Mouse (Mus musculus): ENCODE data around the gene Creb3l2. TPM values are rescaled to one million over a fixed set of nuclear protein-coding genes. Genes with fewer than 3 reads are reported as not detected.
A peak's percentile ranks its signal among the peaks of the same experiment; 100 is the strongest.
"Not testable (repeated sequence)": the region's sequence is repeated elsewhere in the genome, so short reads cannot be mapped to it uniquely, and the experiment has no call there.

The Creb3l2 gene
- total RNA-seq, 2 experiments from 2014 or later = 9.3 to 9.4 TPM

DNA sequence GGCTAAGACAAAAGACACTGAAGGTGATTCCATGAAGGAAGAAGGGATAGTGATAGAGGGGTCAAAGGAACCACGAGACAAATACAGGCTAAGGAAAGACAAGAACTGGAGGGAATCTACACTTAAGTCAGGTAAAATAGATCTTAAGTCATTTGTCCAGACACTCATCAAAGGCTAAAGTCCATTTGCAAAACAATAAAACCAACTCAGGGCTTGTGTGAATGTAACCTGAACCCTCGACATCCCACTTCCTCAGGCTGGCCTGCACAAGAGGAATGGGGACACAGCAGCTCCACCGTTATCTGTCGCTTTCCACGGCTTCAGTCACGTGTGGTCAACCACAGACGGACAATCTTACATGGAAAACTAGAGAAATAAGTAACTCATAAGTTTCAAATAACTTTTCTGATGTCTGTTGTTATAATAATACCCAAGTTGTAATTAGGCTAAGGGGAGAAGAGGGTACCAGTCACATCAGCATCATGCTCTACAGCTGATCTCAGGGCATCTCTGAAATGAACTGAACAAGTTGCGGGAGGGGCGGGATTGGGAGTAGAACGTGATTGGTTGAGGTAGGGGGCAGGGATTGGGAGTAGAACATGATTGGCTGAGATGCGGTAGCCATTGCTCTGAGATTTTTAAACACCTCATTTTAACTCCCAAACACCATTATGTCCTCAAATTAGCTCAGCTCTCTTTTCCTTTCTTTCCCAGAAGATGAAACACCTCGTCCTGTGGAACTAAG lies 63.9 kb downstream of the Creb3l2 start:
- DNase-seq (ENCODE audit: low spot score in 2 of 2) = no peak

DNA sequence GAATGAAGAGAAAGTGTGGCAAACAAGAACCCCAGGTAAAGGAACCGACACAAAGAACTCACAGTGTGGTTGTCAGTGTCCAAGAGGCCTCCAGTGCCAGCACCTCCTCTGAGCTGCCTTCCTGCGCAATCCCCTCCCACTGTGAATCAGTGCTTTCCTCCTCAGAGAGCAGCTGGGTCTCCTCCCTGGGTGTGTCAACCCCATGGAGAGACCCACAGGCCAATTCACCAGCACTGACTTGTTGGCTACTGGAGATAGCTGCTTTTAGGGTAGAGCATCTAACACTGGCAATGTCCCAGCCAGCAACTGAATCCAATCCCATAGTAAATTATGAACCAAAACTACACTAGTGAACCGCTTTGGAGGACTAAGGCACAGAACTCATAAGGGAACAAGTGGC lies 64.6 kb downstream of the Creb3l2 start:
- DNase-seq (ENCODE audit: low spot score in 2 of 2) = not testable (repeated sequence)

DNA sequence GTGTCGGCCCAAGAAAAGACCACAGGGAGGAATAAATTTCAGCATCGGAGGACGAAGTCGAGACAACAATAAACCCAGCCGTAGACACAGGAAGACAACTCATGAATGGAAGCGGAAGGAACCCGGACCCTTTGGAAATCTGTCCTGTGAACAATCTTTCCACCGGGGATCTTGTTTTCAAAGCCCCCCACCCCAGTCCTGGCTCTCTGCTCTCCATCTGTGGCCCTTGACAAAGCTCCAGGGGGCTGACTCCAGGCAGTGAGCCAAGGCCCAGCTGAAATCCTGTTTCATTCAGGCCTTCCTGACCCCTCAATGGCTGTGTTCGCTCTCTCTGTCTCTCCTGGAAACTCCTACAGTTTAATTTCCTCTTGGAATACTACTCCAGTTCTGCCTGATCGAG lies 66.5 kb downstream of the Creb3l2 start:
- DNase-seq (ENCODE audit: low spot score in 2 of 2) = no peak

DNA sequence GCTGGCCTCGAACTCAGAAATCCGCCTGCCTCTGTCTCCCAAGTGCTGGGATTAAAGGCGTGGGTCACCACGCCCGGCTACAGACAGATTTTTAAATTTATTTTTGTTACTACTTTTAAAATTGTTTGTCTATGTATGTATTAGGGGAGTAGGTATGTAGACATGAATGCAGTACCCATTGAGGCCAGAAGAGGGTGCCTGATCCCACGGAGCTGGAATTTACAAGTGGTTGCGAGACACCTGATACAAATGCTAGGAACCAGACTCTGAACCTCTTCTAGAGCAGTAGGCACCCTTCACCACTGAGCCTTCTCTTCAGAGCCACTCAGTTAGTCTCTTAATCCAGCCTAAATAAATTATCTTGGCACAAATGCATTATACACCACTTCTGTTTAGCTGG lies 70.6 kb downstream of the Creb3l2 start:
- DNase-seq (ENCODE audit: low spot score in 2 of 2) = no peak

DNA sequence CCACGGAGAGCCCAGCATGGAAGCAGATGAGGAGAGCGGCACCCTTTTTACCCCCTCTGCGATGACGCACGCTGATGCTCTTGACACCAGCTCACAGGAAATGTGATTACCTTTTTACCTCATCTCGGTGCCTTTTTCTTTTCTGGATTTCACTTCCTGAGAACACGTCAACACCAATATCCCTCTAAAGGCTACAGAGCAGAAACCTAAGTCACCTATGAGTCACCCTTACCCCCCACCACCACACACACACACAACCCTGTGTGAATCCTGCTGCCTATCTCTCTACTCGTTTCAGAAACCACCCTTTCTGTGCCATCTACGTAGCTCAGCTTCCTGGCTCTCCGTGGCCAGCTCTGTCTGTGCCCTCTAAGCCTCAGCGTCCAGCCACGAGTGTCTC lies 71.4 kb downstream of the Creb3l2 start:
- DNase-seq (ENCODE audit: low spot score in 2 of 2) = no peak

DNA sequence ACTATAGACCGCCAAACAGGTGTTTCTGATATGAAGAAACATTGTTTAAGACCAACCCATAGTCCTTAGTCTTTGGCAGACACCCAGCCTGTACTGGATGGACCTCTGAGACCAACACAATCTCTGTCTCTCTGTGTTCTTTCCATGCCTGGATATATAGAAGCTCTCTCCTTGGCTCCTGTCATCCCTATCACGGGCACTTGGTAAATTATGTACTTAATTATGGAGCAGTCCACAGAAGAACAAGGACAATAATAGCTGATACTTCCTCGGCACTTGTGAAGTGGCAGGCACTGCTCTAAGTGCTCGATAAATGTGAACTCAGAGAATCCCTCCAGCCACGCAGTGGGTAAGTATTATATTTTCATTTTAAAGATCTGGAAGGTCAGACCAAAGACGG lies 72.2 kb downstream of the Creb3l2 start:
- DNase-seq (ENCODE audit: low spot score in 2 of 2) = no peak

DNA sequence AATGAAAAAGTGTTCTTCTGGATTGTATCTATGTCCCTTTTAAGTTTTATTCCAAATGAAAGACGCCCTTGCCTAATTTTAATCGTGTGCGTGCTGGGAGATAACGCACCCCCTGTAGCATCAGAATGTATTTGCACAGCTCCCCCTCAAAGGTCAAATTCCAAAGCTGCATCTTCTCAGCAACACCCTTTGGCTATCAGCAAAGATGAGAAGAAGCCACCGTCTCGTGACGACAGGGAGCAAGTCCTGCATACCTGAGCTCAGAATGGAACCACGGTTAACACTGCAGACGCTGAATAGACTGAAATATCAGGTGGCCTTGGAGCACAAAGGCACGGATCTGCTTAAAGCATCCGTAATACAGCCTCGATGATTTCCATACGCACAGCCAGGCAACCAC lies 73.7 kb downstream of the Creb3l2 start:
- DNase-seq (ENCODE audit: low spot score in 2 of 2) = no peak

DNA sequence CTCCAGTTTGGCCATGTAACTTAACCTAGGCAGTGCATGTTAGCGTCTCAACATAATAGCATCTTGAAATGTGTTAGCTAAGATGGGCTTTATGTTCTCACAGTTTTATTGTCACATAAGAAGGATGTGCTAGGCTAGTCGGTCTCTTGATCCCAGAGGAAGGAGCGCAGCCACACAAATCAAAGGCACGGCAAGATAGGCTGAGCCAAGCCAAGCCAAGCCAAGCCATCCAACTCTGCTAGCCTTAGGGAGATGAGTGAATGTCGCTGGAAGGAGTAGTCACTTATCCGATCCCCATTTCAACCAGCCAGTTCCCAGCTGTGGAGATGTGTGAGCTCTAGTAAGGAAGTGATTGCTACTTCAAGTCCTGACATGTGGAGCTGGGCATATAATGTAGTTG lies 75.0 kb downstream of the Creb3l2 start:
- no peak for DNase-seq (ENCODE audit: low spot score in 2 of 2)

DNA sequence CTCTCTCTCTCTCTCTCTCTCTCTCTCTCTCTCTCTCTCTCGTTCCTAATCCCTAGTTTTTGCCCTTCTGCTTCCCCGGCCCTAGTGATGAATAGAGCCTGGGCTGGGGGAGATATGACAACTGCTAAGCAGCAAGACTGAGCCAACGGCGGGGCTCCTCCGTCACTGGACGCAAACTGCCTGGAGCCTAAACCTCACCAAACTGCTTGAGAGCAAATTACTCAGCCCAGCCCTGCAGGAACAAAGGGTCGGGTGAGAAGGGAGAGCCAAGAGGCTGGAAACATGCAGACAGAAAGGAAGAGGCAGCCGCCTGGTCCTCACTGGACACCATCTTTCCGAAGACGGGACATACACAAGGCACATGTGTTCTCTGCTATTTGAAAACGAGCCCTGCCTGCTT lies 76.8 kb downstream of the Creb3l2 start:
- DNase-seq (ENCODE audit: low spot score in 2 of 2) = no peak

DNA sequence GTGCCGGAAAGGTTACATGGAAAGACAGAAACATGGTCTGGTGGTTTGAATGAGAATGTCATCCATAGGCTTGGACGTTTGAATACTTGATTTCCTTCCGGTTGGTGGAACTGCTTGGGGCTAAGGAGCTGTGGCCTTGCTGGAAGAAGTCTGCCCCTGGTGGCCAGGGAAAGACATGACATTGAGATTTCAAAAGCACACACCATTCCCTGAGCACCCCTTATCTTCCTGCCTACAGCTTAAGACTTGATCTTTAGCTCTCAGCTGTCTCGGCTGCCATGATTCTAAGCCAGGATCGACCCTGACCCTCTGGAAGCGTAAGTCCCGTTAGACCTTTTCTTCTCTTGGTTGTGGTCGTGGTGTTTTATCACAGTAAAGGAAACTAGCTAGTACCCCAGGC lies 77.6 kb downstream of the Creb3l2 start:
- DNase-seq (ENCODE audit: low spot score in 2 of 2) = no peak

DNA sequence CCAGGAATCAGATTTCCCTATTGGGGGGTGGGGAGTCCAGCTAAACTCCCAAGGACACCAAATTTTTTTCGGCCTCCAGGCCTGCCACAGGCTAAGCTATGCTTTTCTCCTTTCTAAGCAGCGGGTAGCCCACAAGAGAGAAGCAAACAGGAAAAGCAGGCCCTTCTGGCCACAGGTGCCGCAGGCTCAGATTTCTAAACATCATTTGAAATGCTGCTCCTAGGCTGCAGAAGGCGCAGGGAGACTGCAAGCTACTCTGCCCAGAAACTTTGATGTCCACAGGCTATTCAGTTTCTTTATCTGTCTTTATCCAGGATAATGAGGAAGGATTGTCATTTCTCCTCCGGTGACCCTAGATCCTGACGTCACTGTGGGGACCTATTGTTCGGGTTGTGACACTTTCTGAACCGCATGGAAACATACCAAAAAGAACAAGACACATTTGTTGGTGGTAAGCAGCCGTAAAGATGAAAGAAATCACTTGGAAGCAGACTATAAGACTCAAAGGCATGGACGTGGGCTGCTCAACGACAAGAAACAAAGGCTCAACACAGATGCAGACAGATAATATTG lies 81.0 kb downstream of the Creb3l2 start:
- DNase-seq (ENCODE audit: low spot score in 2 of 2) = no peak

DNA sequence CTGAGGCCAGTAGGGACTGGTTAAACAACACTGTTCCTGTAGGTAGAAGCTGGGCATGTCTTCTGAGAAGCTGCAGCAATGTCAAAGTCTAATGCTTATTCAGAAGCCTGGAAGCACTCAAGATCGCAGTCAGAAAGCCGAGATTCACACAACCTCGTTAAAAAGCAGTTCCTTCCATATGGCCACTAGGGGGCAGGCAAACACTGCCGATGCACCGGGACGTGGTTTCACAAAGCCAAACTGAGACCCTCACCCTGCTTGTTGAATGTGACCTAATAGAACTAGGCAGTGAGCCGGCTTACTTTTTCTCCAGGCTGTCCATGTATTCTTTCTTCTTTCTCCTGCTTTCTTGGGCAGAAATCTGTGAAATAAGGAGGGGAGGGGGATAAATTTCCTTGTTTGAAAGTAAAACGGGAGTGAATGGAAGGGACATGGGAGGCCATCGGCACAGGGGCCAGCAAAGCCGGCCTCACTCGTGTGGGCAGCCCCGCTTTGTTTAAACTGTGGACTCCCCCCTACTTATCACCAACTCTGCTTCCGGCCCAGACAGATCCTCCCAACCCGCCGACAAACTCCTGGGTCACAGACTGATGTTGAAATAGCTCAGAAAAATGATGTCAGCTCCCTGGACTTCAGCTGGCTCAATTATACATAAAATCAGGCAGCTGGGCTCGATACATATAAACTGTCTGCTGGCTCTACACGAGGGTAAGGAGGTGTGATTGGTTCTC lies 87.3 kb downstream of the Creb3l2 start:
- DNase-seq (ENCODE audit: low spot score in 2 of 2) = peak in 1 of 2 experiments; percentile 80

DNA sequence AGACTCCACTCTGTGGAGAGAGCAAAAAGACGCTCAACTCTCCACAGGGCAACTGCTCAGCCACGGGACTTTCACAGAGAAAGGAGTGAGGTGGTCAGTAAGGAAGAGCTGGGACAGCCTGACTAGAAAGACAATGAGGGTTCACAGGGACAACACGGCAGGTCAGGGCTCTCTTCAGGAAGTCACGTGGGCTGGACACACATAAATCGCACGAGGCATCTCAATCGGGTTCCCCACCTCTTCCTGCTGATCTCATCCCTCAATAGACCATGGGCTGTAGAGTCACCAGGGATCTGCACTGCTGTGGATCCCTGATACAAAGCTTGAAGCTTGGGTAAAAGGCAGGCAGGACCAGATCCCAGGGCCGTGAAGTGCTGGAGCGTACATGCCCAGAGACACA lies 88.3 kb downstream of the Creb3l2 start:
- no peak for DNase-seq (ENCODE audit: low spot score in 2 of 2)

DNA sequence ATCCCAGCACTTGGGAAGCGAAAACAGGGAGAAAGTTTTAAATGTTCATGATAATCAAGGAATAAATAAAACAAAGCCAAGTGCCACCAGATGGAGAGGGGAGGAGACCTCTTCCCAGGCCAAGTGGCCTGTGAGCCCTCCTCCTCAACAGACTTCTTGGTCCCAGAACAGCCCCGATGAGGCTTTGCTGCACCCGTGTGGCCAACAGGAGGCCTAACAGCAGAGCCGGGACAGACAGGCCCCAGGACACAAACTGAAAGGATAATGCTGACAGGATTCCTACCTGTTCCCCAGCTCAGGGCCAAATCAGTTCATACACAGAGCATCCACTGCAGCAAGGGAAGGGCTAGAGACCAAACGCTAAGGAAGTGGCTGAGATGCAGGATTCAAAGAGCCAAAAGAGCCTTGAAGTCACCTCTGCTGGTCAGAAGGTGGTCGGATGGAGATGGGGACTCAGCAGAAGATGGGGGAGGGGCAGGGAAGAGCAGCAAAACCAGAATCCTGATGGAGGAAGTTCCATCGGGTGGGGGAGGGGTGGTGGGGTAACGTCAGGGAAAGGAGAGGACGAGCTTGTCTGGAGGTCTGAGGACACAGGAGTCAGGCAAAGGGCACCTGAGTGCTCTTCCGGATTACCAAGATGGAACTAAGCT lies 90.1 kb downstream of the Creb3l2 start:
- peak; percentile 39 to 78 for DNase-seq (ENCODE audit: low spot score in 2 of 2)

DNA sequence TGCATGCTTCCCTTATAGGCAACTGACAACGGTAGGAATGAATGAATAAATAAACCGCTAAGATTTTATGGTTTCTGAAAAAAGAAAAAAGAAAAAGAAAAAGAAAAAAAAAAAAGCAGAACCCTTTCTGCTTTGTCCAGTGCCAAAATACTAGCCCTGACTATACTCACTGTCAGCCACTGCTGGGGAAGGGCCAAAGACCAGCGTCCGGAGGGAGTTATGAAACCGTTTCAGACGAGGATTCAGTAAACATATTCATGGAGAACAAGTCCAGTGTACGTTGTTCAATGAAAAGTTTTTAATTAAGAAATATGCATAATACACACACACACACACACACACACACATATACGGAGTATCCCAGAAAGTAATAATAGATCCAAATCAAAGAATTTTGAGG lies 91.6 kb downstream of the Creb3l2 start:
- DNase-seq (ENCODE audit: low spot score in 2 of 2) = no peak

DNA sequence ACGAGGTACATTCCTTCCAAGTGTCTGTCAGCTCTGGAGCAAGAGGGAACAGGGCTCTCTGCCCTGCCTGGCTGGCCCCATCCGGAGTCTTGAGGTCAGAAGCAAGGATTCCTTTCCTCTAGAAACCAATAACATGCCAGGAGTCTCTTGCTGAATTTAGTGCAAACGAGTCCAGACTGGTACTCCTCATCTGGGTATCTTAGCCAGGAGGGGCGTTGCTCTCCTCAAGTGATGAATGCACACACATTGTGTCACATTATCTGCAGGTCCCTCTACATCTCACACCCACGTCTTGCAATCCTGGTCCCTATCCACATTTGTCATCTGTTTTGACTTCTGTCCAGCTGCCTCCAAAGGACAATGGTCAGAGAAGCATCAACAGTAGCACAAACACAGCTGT lies 94.3 kb downstream of the Creb3l2 start:
- DNase-seq (ENCODE audit: low spot score in 2 of 2) = no peak

DNA sequence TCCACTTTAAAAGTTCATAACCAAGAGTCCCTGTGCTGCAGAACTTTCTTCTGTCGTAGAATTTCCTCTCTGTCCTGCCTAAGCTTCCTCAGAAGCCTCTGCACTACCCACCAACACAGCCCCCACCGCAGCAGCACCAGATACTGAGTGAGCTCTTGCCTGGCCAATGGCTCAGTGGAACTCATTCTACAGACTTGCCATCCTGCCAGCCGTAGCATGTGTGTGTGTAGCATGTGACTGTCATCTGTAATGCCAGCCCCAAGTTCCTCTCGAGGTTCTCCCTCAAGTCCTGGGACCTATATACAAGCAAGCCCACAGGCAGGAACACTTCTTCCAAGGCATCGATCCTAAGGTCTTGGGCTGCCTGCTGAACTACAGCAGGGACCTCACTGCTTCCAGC lies 103.9 kb downstream of the Creb3l2 start:
- no peak for DNase-seq (ENCODE audit: low spot score in 2 of 2)

DNA sequence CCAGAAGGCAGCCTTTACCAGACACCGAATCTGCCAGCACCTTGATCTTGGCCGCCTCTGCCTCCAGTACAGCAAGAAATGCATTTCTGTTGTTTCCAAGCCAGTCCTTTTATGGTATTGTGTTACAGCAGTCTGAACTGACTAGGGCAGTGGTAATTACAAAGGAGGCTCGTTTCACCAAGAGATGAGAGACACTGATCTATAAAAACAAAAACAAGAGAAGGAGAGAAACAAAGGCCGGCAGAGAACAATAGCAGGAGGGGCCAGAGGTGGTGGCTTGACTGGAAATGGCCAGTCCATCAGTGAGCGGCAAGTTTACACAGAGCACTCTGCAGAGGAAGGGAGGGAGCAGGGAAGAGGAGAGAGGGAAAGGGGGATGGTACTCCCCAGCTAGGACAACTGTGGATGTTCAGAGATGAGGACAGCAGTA lies 105.1 kb downstream of the Creb3l2 start:
- DNase-seq (ENCODE audit: low spot score in 2 of 2) = no peak

DNA sequence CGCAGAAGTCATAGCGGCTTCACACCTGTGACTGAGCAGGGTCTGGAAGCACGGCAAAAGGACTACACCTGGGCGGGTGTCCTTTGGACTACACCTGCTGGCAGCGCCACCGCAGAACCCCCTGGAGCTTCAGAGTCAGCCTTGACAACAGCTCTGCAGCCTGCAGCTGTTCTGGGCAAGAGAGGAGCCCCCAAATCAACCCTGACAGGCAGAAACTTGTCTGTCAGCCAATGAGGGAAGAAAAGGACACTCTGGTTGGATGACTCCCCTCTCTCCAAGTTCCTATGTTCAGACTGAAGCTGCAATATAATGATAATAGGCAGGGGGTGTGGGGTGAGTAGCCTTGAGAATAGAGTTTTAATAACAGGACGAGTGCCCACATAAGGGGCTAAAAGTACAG lies 105.6 kb downstream of the Creb3l2 start:
- DNase-seq (ENCODE audit: low spot score in 2 of 2) = no peak

DNA sequence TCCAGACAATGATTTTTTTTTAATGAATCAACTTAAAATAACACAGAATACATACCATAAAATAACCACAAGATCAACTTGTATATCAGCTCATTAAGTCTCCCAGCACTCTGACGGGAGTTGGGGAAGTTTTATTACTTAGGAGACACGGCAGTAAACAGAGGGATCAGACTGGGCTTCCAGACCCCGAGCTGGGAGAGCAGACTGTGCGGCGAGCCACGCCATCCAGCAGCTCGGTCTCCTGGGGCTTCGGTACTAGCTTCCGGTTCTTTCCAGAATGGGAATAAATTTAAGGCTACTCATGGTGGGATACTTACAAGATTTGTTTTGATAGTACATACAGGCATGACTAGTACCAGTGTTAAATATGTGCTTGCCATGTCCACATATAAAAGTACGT lies 109.1 kb downstream of the Creb3l2 start:
- DNase-seq (ENCODE audit: low spot score in 2 of 2) = no peak

DNA sequence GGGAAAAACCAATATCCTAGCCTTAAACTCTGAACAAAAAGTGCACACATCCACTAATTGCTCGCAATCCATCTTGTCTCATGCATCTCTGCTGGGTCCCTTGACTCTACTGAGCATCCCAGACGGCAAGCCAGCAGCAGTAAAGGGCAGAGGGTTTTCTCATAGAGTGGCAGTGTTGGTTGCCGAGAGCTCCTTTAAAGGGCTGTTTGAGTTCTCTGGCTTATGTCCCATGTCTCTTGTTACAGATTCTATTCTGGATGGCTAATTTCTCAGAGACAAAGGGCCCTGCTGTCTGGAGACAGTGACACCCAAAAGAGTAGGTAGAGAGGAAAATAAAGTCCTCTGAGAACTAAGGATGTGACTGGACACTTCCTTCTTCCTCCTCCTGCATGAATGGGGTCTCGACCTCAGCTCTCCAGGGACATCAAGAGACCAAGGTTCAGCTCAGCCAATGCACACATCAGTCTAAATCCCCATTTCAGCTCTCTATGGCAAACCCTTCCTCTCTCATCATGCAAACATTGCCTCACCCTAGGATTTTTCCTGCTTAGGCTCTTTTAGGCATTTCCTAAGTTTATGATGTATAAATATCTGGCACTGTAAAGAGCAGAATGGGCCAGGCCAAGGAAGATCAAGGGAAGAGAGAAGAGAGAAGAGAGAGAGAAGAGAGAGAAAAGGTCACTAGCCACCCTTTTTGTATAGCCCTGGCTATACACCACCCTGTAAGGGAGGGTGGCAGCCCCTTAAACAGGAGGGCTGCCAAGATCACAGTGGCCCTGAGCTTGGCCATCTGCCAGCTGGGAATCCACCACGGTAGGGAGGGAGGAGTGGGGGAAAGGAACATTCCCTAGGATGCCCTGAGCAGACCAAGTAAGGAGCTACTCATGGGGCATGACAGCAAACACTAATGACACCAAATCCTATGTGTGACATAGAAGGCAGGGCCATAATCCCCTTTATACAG lies 111.8 kb downstream of the Creb3l2 start:
- no peak for DNase-seq (ENCODE audit: low spot score in 2 of 2)
